Mouse (Mus musculus): ENCODE data around the gene Vps13d.

Vps13d gene

DNA sequence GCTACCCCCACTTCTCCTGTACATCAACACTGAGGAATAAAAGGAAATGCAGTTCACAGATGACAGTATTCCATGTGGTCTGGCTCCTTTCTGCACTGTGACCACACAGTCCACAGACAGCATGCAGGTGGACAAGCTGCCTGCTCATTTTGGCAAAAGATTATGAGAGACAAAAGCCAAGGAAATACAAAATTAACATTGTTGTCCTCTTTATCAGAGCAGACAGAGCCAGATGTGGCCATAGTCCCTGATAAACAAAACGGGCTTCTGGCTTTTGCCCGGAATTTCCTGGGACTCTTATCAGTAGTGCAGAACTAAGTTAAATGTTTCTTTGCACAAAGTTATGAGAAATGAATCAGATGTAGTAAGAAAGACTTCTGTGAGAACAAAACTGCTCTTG lies 161.4 kb downstream of the Vps13d start:
- DNase-seq = no peak

DNA sequence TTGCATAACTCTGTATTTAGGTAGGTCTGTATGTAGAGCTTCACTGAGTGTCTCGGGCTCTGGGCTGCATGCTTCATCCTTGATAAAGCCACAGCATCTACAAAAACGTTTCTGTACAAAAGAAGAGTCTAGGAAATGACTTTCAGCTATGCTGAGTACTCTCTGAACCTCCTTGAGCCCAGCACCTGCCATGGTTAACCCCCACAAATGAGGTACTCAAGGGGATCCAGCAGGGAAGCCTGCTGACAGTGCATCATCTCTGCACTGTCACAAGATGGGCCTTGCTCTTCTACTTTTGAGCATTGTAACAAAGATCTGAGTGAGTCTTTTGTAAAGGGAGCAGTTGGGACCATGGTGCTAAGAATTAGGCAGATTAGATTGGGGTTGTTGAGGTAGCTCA lies 162.2 kb downstream of the Vps13d start:
- DNase-seq = no peak

DNA sequence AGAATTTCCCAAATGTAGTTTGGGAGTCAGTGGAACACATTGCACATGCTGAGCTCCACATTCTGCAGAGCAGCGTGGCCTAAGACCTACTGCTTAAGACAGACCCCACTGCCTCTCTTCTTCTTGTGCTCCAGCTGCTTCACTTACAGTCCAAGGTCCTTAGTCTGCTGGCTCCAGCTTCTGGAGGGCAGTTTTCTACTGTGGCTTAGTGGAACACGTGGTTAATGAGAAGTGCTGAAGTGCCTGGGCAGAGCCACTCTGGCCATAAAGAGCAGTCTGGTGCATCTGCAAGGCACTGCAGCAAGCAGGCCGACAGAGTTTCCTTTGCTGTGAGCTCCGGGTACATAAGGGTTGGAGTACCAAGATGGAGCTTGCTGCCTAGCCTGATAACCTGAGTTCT lies 163.3 kb downstream of the Vps13d start:
- DNase-seq = no peak

DNA sequence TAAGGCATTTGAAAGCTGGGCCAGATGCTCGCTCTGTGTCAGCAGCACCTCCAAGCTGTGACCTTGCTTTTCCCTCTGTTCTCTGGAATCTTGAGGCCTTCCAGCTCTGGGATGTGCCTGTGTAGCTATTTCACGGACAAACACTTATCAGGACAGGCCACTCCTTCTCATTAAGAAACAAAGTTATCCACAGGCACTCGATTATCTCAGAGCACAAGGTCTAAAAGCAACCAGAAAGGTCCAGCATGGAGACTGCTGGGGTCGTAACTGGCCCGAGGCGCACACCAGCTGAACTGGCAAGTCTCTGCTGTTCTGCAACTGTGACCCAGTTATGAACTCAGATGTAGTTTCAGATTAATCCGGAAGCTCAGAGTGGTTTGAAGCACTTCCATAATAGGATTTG lies 168.4 kb downstream of the Vps13d start:
- DNase-seq = peak; percentile 63

DNA sequence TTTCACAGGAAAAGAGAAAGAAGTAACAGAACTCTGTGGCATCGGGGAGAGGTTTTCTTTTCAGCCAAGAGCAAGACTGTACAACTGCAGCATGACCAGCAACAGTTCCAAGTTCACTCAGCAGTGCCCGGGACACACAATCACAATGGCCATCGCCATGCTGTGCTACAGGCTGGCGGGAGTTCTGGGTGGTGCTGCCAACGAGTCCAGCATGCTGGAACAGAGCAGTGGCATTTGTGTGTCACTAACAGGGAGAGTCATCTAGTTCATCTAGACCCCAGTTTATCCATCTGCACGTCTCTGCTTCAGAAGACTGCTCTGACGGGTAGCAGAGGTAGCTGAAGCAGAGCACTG lies 169.4 kb downstream of the Vps13d start:
- DNase-seq = no peak

DNA sequence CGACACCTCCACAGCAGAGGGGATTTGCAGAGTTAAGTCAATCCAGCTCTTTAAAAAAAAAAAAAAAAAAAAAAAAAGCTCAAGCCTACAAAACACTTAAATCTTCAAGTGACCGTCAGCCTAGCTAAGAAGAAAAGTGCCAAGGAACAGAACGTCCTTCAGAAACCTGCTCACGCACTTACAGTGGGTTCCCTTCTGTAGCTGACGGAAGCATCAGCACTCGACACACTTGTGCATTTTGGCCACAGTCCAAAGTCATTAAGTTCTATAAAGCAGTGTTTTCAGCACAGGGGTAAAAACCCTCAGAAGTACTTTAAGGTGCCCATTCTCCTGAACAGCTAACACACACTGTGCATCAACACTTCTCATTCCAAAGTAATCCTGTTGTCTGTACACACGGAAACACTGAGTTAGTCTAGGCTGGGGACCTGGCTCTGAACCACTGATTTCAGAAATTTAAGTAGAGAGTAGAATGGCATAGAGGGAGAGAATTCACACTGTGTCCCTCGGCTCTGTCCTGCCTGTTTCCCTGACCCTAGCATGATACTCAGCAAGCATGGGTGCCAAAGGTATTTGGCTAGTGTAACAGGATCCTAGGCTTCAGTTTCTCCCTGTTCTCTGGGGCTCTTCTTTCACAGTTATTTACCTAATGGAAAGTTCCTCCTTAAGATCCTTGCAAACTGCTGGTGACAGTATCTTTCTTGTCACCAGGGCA lies 170.0 kb downstream of the Vps13d start:
- DNase-seq = no peak

DNA sequence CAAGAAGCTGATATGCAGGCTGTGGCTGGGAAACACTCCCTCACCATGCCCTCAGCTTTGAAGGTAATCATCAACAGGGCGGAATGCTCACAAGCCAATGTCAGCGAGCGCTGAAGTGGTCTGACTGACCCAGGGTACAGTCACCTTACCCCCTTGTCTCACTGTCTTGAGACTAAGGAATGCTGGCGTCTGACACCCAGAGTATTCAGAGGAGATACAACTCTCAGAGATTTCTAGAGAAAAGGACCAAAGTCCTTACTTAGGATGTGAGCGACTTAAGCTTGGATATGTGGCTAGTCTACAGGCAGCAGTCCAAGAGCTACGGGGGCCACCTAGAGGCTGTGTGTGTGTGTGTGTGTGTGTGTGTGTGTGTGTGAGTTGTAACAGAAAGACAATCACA lies 170.9 kb downstream of the Vps13d start:
- DNase-seq = no peak

DNA sequence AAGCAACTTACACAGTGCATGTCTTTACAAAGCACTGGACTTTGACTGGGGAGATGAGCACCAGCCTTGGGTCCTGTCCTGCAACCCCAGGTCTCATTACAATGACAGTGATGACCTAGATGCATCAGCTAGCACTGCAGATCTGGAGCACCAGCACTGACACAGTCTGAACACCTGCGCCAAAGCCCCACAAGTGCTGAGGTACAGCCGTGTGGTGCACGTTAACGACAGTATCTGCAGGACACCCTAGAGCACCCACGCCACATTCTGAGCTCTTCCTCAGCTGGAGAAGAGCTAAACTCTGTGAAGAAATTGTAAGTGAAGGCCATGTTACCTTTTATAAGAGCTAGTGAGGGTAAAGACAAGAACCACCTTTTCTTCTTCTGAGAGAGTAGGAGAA lies 172.0 kb downstream of the Vps13d start:
- DNase-seq = no peak

DNA sequence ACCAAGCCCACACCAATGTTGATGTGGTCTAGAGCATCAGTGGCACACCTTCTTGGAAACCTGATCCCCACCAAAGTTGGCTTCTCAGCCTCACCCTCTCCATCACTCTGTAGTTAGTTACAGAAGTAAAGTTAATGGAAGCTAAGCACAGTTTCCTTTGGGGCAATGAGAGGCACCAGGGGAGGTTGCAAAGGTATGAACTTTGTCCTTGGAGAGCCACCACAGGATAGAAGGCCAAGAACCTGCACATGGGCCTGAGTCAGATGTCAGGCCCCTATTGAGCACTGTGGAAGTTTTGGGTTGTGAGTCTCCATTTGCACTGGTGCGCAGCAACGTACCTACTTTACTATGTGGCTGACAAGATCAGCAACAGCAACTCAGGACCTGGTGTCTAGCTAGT lies 172.6 kb downstream of the Vps13d start:
- DNase-seq = no peak

DNA sequence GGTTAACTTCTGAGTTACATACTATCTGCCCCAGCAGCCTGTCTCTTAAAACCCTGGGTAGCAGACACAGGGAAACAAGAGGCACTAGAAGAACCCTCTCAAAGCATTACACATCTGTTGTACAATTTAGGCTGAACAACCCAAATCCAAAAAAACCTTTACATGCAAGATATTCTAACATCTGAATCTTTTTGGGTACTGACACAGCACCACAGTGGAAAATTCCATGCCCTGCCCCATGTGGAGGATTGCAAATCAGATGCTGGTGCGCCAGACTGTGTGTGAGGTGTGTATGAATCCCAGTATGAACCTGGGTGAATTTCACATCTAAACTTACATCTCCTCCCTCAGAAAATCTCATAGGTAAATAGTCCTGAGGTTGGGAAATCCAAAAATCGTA lies 174.4 kb downstream of the Vps13d start:
- no peak for DNase-seq

DNA sequence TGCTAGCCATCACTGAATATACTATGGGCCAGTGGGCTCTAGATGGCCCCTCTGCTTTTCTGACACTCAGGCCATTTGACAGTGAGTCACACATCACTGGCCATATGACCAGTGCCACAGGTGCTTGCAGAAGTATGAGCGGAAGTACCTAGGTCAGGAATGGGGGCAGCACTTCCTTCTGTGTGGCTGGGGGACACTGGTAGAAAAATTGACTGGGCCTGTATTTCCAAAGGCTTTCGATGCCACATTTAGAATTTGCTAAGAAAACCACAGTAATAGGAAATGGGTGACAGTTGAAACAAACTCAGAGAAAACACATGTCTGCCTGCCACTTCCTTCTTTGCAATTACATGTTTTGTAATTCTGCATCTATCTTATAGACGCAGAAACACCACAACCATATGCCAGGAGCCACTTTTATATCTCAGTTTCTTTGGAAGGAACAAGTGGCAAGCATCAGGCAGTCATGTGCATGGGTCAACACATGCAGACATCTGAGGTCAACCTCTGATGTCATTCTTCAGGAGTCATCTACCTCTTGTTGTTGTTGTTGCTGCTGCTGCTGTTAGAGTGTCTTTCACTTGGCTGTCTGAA lies 175.6 kb downstream of the Vps13d start:
- DNase-seq = no peak

DNA sequence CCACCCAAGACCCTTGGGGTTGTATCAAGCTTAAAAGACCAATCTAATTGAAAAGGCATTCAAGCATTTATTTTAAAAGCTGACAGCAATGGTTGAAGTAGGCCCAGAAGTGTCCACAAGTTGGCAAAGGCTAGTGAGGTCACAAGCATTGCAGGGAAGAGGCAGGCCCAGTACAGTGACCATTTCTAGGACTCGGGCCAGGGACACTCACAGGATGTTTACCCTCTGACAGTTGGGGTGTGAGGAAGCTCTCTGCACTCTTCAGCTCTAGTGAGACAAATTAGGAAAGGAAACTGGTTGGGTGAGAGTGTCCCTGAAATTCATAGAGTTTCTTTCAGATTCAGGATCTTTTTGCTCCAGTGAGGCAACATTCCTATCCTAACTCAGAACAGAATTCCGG lies 177.1 kb downstream of the Vps13d start:
- DNase-seq = no peak

DNA sequence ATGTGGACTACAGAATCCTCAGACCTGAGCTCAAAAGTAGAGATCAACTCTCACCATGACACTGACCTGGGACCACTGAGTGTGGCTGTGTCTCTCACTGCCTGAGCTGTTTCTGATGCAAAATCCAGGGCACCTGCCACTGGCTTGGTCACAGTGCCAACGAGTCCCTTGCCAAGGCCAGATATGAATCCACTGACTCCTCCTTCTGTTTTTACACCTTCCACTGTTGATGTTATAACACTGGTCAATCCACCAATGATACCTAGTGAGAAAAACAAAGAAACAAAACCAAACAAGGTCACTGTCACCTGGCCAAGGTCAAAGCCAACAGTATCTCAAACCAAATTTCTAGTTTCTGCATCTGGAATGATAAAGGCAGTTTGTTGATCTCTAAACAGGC lies 178.1 kb downstream of the Vps13d start:
- DNase-seq = no peak

DNA sequence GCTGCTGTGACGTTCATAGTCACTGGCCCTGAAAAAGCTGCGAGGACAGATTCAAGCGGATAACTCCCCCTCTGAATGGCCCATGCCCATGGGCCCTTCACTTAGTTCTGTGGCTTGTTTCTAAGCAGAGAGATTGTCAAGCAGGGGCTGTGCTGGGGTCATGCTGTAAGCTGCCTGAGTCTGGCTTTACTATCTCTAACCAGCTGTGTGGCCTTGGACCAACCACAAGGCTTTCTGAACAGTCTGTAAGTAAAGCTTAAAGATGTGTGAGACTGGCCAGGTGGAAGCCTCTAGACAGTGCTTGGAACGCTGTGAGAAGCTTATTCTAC lies 180.2 kb downstream of the Vps13d start:
- no peak for DNase-seq

DNA sequence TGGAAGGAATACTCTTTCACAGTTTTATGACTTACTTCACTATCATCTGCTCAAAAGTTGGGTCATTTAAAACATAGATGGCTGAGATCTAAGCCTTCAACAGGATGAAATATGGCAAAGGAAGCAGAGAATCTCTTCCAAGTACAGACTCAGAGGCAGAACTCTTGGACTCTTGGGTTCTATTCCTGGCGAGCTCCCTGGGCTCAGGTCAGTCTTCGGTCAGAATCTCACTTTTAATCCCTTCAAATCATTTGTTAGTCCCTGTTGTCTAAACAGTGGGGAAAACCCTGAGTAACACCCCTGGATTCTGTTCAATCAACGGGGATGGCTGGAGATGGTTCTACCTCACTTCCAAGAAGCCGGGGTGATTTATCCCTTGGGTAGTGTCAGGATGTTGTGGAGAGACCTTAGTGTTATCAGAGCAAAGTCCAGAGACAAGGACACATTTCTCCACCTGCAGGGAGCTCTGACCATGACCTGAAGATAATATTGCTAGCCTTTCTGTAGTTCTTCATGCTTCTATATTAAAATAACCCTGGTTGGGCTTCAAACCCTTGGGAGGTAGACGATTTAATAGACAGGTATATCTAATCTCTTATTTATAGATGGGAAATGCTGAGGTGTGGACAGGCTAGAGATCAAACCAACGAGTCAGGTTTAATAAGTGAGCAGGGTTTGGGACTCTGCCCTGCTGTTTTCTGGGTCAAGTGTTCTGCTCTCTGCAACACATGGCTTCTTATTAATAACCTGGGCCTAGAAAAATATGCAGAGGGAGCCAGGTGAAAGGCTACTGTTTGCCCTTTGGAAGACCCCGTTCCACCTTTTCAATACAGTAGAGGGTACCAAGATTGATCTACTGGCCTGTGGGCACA lies 180.8 kb downstream of the Vps13d start:
- no peak for DNase-seq

DNA sequence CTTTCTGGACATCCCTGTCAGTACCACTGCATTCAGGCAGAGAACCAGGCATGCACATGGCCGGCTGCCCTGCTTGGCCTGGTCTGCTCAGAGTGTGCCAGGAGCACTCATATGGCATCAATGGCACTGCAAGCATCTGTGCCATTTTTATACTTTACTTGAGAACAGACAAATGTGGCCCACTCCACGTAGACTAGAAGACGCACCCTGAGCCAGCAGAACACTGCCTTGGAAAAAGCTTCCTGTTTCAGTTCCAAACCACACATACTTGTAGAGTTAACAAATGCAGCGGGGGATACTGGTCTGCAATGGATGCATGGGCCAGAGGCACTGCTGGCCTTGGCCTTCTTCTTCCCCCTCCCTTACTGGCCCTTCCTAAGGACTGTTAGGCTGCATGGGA lies 181.6 kb downstream of the Vps13d start:
- no peak for DNase-seq

DNA sequence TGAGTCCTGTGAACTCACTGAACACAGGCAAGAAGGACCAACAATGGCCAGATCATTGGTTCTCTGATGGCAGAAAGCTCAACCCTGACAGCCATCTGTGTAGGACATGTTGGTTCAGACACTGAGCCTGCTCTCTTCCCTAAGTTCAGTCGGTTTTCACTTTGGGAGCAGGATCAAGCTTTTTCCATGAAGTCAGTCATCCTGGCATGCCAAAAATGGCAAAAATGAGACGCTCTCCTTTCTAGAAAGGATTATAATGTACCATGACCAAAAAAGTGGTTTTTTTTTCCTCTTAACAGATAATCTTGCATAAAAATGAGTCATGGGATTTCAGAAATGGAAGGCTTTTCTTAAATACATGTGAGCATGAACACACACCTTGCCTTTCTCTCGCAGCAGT lies 183.6 kb downstream of the Vps13d start:
- no peak for DNase-seq

DNA sequence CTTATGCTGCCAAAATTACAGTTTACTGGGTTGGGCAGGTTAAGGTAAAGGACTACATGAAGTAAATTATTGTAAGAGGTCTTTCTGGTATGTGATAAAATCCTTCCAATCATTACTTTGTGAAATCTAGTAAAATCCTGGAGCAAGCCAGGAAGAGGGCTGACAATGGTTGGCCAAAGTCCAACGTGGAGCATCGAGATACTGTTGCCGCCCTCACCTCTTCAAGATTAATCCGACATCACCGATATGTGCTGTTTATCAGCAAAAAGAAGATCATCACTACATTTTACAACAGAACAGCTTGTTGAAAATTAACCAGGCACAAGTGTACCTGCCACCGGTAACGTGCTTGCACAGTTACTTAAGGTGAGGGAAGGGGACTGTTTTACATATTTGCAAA lies 184.9 kb downstream of the Vps13d start:
- no peak for DNase-seq

DNA sequence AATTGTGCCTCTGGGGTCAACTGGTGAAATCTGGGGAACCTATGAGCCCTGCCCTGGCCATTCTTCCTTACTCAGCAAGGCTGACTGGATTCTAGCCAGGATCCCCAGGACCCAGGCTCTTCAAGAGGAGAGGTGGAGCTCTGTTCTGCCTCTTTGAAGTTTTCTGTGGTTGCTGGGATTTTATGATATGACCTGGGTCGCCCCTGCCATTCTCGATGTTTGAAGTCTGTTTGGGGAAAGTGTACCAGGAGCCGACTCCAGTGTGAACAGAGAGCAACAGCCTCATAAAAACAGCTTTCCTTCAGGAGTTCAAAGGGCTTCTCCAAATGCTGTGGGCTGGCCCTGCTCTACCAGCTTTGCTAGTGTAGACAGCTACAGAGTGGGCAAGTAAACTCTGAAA lies 185.4 kb downstream of the Vps13d start:
- no peak for DNase-seq

DNA sequence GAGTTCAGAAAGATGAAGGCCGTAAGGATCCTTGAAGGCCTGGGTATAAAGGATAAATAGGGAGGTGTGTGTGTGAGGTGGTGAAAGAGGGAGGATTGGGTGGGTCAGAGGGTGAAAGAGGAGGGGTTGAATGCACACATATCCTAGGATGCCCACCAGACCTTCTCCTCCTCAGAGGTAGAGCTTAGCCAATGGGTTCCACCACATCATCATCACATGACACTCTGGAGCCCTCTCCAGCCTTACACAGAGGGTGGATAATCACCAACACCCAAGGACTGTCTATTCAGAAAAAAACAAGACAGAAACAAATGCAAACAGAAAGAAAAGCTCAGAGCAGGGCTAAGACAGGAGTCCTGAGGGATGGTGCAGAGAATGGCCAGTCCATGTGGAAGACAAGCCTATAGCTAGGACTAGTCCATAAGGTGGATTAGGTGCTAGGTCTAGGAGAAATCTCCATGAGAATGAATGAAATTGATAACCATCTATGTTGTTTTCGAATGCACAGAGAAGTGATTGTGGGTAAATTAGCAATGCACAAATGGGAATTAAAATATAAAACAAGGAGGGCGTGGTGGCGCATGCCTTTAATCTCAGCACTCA lies 188.8 kb downstream of the Vps13d start:
- DNase-seq = no peak

DNA sequence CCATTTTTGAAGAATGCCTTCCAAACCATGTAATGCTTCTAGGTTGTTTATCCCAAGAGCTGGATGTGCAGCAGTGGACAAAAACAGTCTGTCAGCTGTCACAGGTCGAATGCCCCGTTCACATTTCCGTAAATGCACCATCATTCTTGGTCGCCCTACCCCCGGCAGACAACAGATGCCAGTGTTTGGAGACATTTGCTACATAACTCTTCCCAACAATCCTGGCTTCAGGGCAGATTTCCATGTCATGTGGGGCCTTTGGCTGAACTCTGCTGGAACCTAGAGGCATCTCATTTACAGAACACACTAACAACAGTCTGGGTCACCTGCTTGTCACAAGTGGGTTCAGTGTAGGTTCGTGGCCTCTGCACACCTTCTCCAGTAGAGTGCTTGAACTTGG lies 190.6 kb downstream of the Vps13d start:
- DNase-seq = no peak

DNA sequence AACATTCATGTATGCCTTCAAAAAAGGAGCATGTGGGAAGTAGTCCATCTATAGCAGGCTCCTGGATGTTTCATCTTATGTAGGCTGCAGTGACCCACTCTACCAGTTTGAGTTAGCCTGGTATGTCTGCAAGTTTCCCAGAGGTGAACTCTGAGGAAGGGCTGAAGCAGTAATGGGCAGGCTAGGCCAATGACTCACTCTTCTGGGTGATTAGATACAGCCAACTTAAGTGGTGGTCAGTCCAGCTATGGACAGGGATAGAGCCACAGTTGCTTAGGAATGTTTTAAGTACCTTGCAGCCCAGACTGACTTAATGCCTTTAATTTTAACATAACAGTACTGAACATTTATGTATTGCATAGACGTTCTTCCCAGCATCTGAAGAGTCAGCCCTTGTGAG lies 192.1 kb downstream of the Vps13d start:
- no peak for DNase-seq

DNA sequence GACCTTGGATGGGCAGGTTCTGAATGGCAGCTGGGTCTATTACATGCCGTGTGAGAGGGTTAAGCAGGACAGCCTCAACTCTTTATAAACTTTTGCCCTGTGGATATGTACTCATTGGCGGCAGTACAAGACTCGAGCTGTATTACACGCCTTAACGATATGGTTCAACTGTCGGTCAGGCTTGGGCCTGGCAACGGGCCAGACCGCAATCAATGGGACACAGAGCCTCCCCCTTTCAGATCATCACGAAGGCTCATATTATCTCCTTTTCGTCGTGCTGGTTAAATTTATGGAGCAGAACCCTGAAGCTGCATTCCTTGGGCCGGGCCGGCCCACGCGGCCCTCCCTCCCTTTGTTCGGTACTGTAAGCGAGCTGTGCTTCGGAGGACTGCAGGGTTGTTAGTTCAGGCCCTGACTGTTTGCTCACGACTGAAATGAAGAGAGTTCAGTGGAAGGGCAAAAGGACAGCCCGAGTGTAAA lies 194.9 kb downstream of the Vps13d start:
- peak; percentile 89 for DNase-seq

DNA sequence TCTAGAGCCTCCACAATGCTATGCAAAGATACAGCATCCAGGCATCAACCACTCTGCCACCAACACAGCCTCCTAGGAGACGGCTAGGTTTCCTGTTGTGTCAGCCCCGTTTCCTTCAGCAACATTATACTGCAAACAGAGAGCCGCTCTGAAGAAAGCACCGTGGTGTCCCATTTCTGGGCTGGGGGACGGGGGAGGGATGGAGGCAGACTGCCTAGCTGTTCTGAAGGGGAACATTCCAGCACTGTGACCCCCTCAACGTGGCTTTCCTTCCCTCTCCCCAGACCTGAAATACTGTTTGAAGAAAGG lies 195.3 kb downstream of the Vps13d start:
- DNase-seq = no peak
